Mouse (Mus musculus) neural tube, embryonic 10.5 days (tissue): ENCODE data around the gene Dnajc22.

ENCODE experiments used
- DNase-seq: peaks from one replicate; pipeline ENCODE4 v3.0.0-alpha.2; 2017; ENCODE audit warnings: low spot score; ENCODE audit errors: extremely low spot score

Gene Dnajc22

DNA sequence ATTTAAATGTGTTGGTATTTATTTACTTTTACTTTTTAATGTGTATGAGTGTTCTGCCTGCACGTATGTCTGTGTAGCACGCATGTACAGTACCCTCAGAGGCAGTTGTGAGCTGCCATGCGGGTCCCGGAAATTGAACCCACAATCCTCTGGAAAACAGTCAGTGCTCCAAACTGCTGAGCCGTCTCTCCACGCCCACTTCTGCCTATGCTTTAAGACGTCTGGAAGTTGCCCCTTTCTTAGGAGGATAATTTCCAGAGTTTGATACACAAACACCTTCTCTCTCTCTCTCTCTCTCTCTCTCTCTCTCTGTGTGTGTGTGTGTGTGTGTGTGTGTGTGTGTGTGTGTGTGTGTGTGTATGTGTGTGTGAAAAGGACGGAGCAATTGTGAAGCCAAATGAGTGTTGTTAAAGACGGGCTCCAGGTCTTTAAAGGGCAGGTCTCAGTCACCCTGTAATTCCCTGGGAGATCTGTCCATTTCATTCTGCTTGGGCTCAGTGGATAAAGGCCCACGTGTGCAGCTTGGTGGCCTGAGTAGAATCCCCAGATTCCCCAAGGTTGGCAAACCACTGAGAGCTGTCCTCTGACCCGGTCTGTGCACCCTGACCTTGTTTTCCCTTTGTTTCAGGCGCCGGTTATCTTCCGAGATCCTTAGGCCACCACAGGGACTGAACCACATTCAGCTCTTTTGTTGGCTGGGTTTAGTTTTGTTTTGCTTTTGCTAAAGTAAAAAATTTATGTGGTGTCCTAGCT, 21.5 kb downstream of the Dnajc22 start:
- no peak for DNase-seq

- no peak for DNase-seq
Observed at GRCm38 (mm10) chr15:99115065-99115423, 22.1 kb downstream of the Dnajc22 start.

- no peak for DNase-seq
Observed at GRCm38 (mm10) chr15:99116539-99116938, 23.6 kb downstream of the Dnajc22 start.

DNA sequence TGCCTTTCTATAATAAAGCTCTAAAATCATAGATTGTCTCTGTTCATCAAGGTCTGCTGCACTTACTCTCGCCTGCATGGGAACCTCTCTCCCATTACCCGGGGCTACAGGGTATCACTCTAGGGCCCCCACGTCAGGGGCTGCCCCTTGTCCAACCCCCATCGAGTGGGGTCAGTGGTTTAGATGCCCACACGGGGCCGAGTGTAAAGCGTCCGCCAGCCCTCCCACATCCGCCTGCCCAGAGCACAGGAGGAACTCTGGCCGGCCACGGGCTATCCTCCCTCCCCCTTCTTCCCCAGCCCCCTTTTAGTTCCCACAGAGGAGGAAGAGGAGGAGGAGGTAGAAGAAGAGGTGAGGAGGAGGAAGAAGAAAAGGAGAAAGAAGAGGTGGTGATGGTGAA, 27.8 kb downstream of the Dnajc22 start:
- no peak for DNase-seq

GRCm38 (mm10) chr15:99122642-99123041, 29.7 kb downstream of the Dnajc22 start:
- DNase-seq, result no peak

DNA sequence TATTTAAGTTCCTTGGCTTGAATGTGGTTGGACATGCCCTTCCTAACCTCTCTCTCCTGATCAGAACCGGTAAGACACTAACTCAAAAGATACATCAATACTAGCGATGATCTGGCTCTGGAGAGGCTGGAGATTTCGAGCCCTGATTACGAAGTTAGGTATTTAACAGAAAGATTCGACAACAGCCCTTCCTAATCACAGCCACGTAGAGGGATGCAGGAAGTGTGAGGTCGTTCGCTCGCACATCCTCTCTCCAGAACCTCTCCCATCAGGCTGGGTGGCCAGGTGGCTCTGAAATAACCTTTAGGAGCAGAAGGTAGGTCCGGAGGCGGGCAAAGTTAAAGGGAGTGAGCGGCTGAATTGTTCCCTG, 32.7 kb downstream of the Dnajc22 start, which contains the start of gene Spats2:
Gene Spats2 (plus strand): TSS at position 206 of the 370 bp plus-strand sequence.
- DNase-seq, result no peak

DNA sequence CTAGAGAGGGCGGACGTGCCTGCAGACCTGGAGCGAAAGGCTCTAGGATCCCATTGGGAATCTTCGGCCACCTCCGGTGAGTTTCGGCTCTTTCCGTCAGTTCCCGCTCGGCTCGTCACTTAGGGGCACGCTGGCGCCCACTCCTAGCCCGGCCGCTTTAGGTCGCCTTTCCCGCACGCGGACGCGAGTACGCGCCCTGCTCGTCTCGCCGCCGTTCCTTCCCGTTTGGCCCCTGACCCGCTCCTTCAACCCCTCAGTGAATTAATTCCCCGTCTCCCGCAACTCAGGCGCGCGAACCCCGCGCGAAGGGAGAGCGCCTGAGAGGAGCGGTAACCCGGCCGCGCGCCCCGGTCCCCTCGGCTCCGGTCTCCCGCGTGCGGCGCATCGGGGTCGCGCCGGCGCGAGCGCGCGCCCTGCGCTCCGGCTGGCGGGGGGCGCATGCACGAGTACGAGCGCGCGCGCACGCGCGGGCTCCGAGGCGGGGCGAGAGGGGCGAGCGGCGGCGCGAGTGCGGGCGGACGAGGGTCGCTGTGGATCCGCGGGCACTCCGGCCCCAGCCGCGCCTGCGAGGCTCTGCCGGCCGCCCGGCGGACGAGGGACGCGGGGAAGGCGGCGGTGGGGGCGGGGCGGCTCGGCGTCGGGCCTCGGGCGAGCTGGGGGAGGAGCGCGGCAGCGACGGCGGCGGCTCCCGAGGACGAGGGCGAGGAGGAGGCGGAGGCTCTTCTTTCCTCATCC, 33.3 kb downstream of the Dnajc22 start:
- DNase-seq, result peak; percentile 95

DNA sequence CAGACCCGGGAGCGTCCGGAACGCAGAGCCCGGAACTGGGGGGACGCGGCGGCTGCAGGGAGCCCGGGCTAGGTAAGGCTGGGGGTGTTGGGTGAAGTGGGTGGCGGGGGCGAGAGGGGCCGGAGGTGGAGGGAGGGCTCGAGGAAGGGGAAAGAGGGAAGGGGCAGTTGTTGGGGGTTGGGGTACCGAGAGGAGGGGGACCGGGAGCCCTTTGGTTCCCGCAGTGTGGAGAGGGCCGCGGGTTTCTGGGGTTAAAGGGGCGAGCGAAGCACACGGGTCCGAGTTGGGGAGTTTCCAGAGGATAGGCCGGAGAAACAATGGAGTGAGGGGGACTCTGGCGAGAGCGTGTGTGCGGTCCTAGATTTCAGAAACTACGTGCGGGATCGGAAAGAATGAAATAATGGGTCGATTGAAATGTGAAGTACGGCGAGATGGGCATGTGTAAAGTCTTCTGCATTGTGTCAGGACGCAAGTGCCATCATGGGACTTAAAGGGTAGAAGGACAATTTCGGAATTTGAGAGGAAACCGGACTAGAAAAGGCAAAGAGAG, 33.9 kb downstream of the Dnajc22 start:
- no peak for DNase-seq

- DNase-seq, result no peak
Observed at GRCm38 (mm10) chr15:99127851-99128522, 35.0 kb downstream of the Dnajc22 start.

GRCm38 (mm10) chr15:99129441-99129840, 36.5 kb downstream of the Dnajc22 start:
- no peak for DNase-seq

DNA sequence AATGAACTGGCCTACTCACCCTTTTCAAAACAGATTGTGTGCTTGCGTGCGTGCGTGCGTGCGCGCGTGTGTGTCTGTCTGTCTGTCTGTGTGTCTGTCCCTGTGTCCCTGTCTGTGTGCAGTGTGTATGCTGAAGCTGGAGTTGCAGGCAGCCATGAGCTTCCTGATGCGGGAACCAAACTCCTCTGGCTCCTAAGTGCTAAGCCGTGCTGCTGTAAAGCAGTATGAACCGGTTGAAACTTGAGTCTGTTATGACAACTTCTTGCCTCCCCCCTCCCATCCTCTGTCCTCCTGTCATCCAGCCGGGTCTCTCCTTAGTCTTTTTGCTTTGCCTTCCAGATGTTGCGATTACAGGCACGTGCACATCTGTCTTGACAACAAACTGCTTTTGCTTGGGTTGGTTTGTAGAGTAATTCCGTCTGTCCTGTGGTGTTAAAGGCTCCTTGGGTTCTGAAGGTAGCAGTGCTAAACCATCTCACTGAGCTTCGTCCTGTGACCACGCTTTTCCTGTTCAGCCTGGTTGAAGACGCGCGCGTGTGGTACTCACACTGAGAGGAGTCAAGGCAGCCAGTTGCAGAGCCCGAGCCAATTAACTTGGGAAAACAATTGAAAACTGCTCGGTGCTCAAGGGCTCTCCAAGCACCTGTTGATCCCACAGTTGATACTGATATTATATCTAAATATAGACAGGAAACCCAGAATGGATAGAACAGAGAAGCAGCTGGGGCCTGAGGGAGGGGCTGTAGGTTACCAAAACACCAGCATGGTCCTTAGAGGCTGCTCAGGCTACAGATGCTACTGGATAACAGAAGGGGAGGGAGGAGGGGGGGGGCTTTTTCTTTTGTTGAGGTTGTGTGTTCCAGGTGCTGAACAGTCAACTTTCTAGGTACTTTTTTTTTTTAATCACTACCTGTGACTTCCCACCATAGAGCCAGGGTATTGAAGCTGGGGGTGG, 37.3 kb downstream of the Dnajc22 start:
- DNase-seq, result peak; percentile 29

GRCm38 (mm10) chr15:99138389-99138788, 45.4 kb downstream of the Dnajc22 start:
- DNase-seq, result no peak

DNA sequence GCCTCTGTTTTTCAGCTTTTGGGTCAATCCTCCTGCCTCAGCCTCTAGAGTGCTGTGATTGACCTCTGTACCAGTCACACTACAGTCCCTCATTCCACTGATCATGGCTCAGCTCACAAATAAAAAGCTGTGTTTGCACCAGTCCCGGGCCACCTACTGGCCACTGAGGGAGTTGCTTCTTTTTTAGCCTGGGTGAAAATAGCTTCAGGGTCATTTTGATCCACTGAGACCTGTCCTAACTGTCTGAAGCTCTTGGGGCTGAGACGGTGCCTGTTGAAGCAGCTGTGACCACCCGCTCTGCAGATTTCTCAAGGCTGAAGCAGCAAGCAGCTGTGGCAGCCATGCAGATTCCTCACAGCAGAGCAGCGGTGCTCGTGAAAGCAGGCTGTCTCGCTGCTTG, 46.7 kb downstream of the Dnajc22 start:
- peak; percentile 64 for DNase-seq

DNA sequence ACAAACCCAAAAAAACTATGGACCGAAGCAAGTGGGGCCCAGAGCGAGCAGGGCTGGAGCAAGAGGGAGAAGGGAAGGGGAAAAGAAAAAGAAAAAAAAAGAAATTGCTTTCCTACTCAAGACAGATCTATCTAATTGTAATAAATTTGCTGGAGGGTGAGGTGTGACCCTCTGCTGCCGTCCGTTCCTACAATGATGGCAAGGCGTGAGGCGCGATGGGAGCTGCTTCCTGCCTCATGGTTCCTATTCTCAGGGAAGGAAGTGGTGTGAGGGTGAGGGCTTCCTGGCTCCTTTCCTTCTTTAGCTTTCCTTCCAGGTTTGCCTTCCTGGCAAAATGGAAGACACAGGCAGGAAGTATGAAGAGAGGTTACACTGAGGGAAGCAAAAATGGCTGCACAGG, 57.5 kb downstream of the Dnajc22 start:
- no peak for DNase-seq

GRCm38 (mm10) chr15:99151324-99151723, 58.4 kb downstream of the Dnajc22 start:
- DNase-seq, result no peak

GRCm38 (mm10) chr15:99153466-99153865, 60.5 kb downstream of the Dnajc22 start:
- no peak for DNase-seq
